Mouse (Mus musculus) neural tube, embryonic 11.5 days (tissue): Measurements from ENCODE around the gene Cd163l1. TPM values are rescaled to one million over a fixed set of nuclear protein-coding genes. Genes with fewer than 3 reads are reported as not detected.

ENCODE experiments used
- ATAC-seq: fragments of 200-750 bp; cut with Nextera tagmentation; 2 replicates; pipeline ENCODE4 v1.8.0; 2017; ENCODE audit warnings: moderate number of reproducible peaks, mild to moderate bottlenecking, moderate TSS enrichment, moderate library complexity; ENCODE audit not compliant: insufficient read depth, low FRiP score, low TSS enrichment
- DNase-seq: peaks from one replicate; pipeline ENCODE4 v3.0.0-alpha.2; 2015; ENCODE audit warnings: low spot score
- H3K27ac ChIP-seq: fragments of 300-500 bp; sonication (generic); 2 replicates; pipeline ENCODE4 v1.5.1; 2014; ENCODE audit warnings: low read depth, mild to moderate bottlenecking, low read length
- H3K27me3 ChIP-seq: fragments of 300-500 bp; sonication (generic); 2 replicates; pipeline ENCODE4 v1.6.1; 2014; ENCODE audit warnings: mild to moderate bottlenecking, low read length, mixed read lengths; ENCODE audit not compliant: control insufficient read depth, insufficient read depth
- H3K36me3 ChIP-seq: fragments of 300-500 bp; sonication (generic); 2 replicates; pipeline ENCODE4 v1.6.1; 2014; ENCODE audit warnings: mild to moderate bottlenecking, low read length, moderate library complexity, mixed read lengths; ENCODE audit not compliant: control insufficient read depth, insufficient read depth
- H3K4me1 ChIP-seq: fragments of 300-500 bp; sonication (generic); 2 replicates; pipeline ENCODE4 v1.6.1; 2014; ENCODE audit warnings: low read length, mixed read lengths; ENCODE audit not compliant: control insufficient read depth, insufficient read depth
- H3K4me2 ChIP-seq: fragments of 300-500 bp; sonication (generic); 2 replicates; pipeline ENCODE4 v1.6.1; 2014; ENCODE audit warnings: low read depth, mild to moderate bottlenecking, moderate library complexity
- H3K4me3 ChIP-seq: fragments of 300-500 bp; sonication (generic); 2 replicates; pipeline ENCODE4 v1.5.1; 2014; ENCODE audit warnings: low read depth, low read length
- H3K9ac ChIP-seq: fragments of 300-500 bp; sonication (generic); 2 replicates; pipeline ENCODE4 v1.6.1; 2014; ENCODE audit warnings: mild to moderate bottlenecking, low read length
- H3K9me3 ChIP-seq: fragments of 300-500 bp; sonication (generic); 2 replicates; pipeline ENCODE4 v1.6.1; 2016; ENCODE audit warnings: low read length; ENCODE audit not compliant: control insufficient read depth
- WGBS: fragments of 180-500 bp; shearing (Covaris S2); extraction: QIAGEN DNeasy Blood & Tissue Kit; methylation state at CpG from one replicate; pipeline ENCODE4 v1.1.7; 2014; 5-methylcytosine and 5-hydroxymethylcytosine counted together
- polyA plus RNA-seq: library from polyadenylated mRNA; unstranded; fragments of >200 nt; fragmentation: Nextera tagmentation; extraction: Ambion mirVana; gene quantifications from 2 replicates; pipeline ENCODE4 v1.2.1, GENCODE M21; 2014

Gene Cd163l1
- polyA plus RNA-seq, 1 experiment from 2014 or later, result not detected

DNA sequence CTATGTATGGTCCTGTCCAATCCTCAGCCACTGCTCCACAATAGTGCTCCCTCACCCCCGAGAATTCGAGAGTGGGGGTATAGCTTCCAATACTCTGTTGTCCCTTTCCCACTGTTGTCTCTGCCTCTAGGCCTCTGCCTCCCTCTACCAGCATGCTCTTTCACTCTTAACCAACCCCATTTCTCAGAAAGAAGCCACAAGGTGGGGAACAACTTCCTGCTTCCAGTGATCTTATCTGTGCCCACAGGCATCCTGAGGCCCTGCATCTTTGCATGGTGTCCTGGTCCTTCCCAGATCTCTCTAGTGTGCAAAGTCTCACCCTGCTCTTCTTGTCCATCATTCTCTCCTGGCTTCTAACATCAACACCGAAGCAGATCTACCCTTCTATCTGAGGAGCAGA is 11.2 kb upstream of the Cd163l1 start:
- Histone ChIP-seq H3K9me3 (no peaks in the 10 kb centered on the region), H3K4me1 (no peaks in the 10 kb centered on the region), H3K27ac (no peak overlapping the region), H3K9ac (no peak overlapping the region), H3K4me3 (no peak overlapping the region), H3K4me2 (no peak overlapping the region), H3K27me3 (no peaks in the 10 kb centered on the region), H3K36me3 (no peaks in the 10 kb centered on the region)
- WGBS, result 88% methylated on average over 3 of the region's 3 CpGs
- DNase-seq (no peak), ATAC-seq (no peak)

GRCm38 (mm10) chr7:140208153-140208552 is 9.9 kb upstream of the Cd163l1 start:
- Histone ChIP-seq H3K9me3 (no peaks in the 10 kb centered on the region), H3K4me2 (no peak overlapping the region), H3K4me3 (no peak overlapping the region), H3K27me3 (no peaks in the 10 kb centered on the region), H3K27ac (no peak overlapping the region), H3K4me1 (no peaks in the 10 kb centered on the region), H3K9ac (no peak overlapping the region), H3K36me3 (no peaks in the 10 kb centered on the region)
- 79% methylated on average over 8 of the region's 8 CpGs for WGBS
- ATAC-seq (no peak), DNase-seq (no peak)

GRCm38 (mm10) chr7:140208677-140209076 is 9.4 kb upstream of the Cd163l1 start:
- no peak for DNase-seq
- H3K27me3 ChIP-seq, result no peaks in the 10 kb centered on the region

GRCm38 (mm10) chr7:140213841-140214240 is 4.2 kb upstream of the Cd163l1 start:
- Histone ChIP-seq H3K9me3 (no peaks in the 10 kb centered on the region), H3K27me3 (no peaks in the 10 kb centered on the region), H3K36me3 (no peaks in the 10 kb centered on the region), H3K27ac (no peak overlapping the region), H3K4me1 (no peaks in the 10 kb centered on the region), H3K9ac (no peak overlapping the region), H3K4me2 (no peak overlapping the region), H3K4me3 (no peak overlapping the region)
- WGBS, result 83% methylated on average over 5 of the region's 5 CpGs
- ATAC-seq, result no peak
- DNase-seq, result no peak

More at GRCm38 (mm10) chr7:140208677-140209076, 9.4 kb upstream of the Cd163l1 start:
- H3K36me3 ChIP-seq, result no peaks in the 10 kb centered on the region
- ATAC-seq, result no peak
- no peak overlapping the region for H3K27ac ChIP-seq
- 88% methylated on average over 3 of the region's 3 CpGs for WGBS
- no peak overlapping the region for H3K4me3 ChIP-seq
- no peak overlapping the region for H3K9ac ChIP-seq
- H3K4me2 ChIP-seq, result no peak overlapping the region
- H3K4me1 ChIP-seq, result no peaks in the 10 kb centered on the region
- H3K9me3 ChIP-seq, result no peaks in the 10 kb centered on the region

DNA sequence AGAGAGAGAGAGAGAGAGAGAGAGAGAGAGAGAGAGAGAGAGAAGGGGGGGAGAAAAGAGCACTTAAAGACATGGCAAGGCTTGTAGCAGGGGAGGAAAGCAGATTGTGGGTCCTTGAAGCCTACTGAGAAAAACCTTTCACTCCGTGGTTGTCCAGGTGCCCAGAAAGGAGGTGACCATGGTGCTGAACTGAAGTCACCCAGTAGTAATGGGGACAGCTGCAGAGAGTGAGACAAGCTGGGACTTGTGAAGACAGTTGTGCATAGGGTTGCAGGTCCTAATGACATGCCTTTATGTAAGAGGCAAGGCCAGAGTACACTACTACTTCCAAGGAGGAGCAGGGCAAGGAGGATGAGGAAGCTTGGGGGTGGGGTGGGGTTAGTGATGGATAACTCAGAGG is 1.2 kb downstream of the Cd163l1 start:
- DNase-seq, result no peak
- Histone ChIP-seq H3K4me1 (no peaks in the 10 kb centered on the region), H3K27me3 (no peaks in the 10 kb centered on the region), H3K27ac (no peak overlapping the region), H3K9ac (no peak overlapping the region), H3K4me2 (no peak overlapping the region), H3K9me3 (no peaks in the 10 kb centered on the region), H3K4me3 (no peak overlapping the region), H3K36me3 (no peaks in the 10 kb centered on the region)
- no peak for ATAC-seq
- 35% methylated on average over 1 of the region's 1 CpGs for WGBS

DNA sequence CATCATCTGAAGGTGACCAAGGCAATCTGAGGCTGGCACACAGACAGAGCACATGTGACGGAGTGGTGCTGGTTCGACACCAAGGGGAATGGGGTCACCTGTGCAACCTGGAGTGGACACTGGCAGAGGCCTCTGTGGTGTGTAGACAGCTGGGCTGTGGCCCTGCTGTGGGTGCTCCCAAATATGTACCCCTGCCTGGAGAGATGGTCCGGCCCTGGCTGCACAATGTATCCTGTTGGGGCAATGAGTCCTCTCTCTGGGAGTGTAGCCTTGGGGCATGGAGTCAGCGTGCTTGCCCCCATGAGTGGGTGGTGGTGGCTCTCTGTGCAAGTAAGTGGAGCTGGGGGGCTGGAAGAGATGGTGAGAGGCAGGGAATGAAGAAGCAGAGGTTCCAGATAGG is 2.3 kb downstream of the Cd163l1 start:
- Histone ChIP-seq H3K27ac (no peak overlapping the region), H3K4me2 (no peak overlapping the region), H3K36me3 (no peaks in the 10 kb centered on the region), H3K27me3 (no peaks in the 10 kb centered on the region), H3K4me3 (no peak overlapping the region), H3K9me3 (no peaks in the 10 kb centered on the region), H3K9ac (no peak overlapping the region), H3K4me1 (no peaks in the 10 kb centered on the region)
- DNase-seq (no peak), ATAC-seq (no peak)
- 84% methylated on average over 4 of the region's 4 CpGs for WGBS

GRCm38 (mm10) chr7:140224209-140224608 is 6.1 kb downstream of the Cd163l1 start:
- Histone ChIP-seq H3K36me3 (no peaks in the 10 kb centered on the region), H3K4me2 (no peak overlapping the region), H3K27ac (no peak overlapping the region), H3K4me1 (no peaks in the 10 kb centered on the region), H3K27me3 (no peaks in the 10 kb centered on the region), H3K4me3 (no peak overlapping the region), H3K9me3 (no peaks in the 10 kb centered on the region), H3K9ac (no peak overlapping the region)
- ATAC-seq (no peak), DNase-seq (no peak)
- 92% methylated on average over 13 of the region's 13 CpGs for WGBS

DNA sequence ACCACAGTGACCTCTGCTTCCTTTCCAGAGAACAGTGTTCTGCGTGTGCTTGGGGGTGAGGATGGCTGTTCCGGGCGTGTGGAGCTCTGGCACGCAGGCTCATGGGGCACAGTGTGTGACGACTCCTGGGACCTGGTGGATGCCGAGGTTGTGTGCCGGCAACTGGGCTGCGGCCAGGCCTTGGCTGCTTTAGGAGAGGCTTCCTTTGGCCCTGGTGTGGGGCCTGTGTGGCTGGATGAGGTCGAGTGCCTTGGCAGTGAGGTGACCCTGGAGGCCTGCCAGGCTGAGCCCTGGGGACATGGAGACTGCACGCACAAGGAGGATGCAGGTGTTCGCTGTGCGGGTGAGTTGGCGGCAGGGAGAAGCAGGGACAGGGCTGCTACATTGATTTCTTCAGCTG is 10.4 kb downstream of the Cd163l1 start:
- Histone ChIP-seq H3K9me3 (no peaks in the 10 kb centered on the region), H3K4me1 (no peaks in the 10 kb centered on the region), H3K27ac (no peak overlapping the region), H3K9ac (no peak overlapping the region), H3K4me2 (no peak overlapping the region), H3K36me3 (no peaks in the 10 kb centered on the region), H3K27me3 (no peaks in the 10 kb centered on the region), H3K4me3 (no peak overlapping the region)
- WGBS, result 86% methylated on average over 13 of the region's 13 CpGs
- ATAC-seq (no peak), DNase-seq (no peak)

GRCm38 (mm10) chr7:140231026-140231425 is 13.0 kb downstream of the Cd163l1 start:
- no peak for ATAC-seq
- H3K4me1 ChIP-seq, result no peaks in the 10 kb centered on the region
- no peak overlapping the region for H3K27ac ChIP-seq
- no peaks in the 10 kb centered on the region for H3K36me3 ChIP-seq
- H3K4me3 ChIP-seq, result no peak overlapping the region
- H3K27me3 ChIP-seq, result no peaks in the 10 kb centered on the region
- H3K9ac ChIP-seq, result no peak overlapping the region
- H3K9me3 ChIP-seq, result no peaks in the 10 kb centered on the region
- DNase-seq, result no peak
- WGBS, result 83% methylated on average over 2 of the region's 2 CpGs
- no peak overlapping the region for H3K4me2 ChIP-seq
